Mouse (Mus musculus): Measurements from ENCODE around the gene Nop53. TPM values are rescaled to one million over a fixed set of nuclear protein-coding genes. Genes with fewer than 3 reads are reported as not detected.

Gene Nop53
- polyA plus RNA-seq, 1 experiment from 2014 or later = 135 TPM

DNA sequence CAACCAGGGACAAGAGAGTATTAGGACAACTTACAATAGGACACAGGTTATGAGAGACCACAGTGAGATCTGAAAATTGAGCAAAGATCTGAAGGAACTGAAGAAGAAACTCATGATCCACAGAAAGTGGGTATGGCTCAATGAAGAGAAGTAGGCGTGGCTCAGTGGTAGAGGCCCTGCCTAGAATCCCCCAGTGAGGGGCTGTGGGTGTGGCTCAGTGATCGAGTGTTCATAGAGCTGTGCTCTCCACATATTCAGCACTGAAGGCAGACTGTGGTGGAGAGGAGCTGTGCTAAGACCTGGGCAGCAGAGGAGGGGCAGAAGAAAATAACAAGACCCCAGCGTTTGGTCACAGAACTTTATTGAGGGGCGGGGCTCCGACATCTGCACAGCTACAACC is 8.4 kb downstream of the Nop53 start:
- no peak for ATAC-seq (ENCODE audit: low FRiP score)

DNA sequence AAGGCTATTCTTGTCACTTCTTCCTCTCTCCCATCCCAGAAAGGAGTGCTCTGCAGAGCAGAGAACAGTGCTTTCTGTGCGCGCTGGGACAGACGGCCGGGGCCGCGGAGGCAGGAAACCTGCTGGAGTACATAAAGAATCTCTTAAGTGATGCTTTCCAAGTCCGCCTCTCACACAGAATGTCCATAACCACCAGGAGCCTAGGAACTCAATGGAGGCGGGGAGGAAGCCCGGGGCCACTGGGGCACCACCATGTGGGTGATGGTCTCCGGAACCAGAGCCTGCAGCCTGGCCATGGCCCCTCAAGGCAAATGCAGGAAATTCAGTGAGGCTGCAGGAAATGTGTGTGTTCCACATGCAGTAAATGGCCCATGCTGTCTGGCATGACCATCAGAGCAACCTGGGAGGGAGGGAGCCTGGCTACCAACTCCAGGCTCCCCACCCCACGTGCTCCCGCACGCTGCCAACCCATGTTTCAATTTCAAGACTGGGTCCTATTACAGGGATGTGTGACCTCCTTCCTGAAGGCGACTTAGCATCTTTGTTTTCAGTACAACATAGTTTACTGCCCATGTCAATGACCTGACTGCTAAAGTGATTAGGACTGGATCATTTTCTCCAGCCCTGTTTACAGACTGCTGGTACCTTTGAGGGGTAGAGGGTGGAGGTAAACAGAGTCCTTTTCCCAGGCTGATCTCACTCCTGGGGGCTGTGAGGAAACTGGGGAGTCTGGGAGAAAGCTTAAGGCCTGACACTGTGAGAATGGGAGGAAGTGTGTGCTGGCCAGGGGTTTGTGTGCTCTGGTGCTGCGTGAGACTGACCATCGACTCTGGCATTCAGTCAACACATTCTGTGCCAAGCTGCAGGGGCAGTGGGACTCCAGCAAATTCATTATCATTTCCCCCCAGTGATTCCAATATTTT is 12.2 kb downstream of the Nop53 start:
- ATAC-seq (ENCODE audit: low FRiP score) = no peak
- Histone ChIP-seq H3K4me1 (replicated peaks) (no peaks in the 10 kb centered on the region), H3K9me3 (no peaks in the 10 kb centered on the region), H3K4me2 (no peak overlapping the region), H3K9ac (no peak overlapping the region), H3K27me3 (no peaks in the 10 kb centered on the region), H3K27ac (no peak overlapping the region), H3K4me3 (no peak overlapping the region), H3K36me3 (peaks cover 42% of the 10 kb centered on the region)
- 64% methylated on average over 16 of the region's 16 CpGs for WGBS

More for the DNA sequence above, 8.4 kb downstream of the Nop53 start:
- no peak overlapping the region for H3K4me3 ChIP-seq
- no peaks in the 10 kb centered on the region for H3K9me3 ChIP-seq
- no peak overlapping the region for H3K27ac ChIP-seq
- H3K4me1 ChIP-seq (replicated peaks) = no peaks in the 10 kb centered on the region
- no peaks in the 10 kb centered on the region for H3K27me3 ChIP-seq
- 89% methylated on average over 5 of the region's 5 CpGs for WGBS
- H3K4me2 ChIP-seq = no peak overlapping the region
- H3K36me3 ChIP-seq = peaks cover 80% of the 10 kb centered on the region
- no peak overlapping the region for H3K9ac ChIP-seq

DNA sequence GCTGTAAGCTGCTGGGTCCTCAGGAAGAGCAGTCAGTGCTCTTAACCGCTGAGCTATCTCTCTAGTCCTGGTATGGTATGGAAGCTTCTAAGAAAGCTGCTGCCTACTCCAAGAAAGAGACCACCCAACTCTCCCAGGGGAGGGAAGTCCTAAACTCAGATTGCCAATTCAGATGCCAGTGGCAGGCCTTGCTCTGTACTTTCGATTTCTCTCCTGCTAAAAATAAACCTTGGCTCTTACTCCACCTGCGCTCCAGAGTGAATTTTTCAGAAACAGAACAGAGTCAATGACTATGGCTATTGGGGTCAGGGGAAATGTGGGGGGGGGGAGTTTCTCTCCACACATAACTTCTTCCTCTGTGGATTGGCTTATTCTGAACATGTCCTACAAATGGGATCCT is 14.2 kb downstream of the Nop53 start:
- ATAC-seq (ENCODE audit: low FRiP score) = no peak
- WGBS = 86% methylated on average over 3 of the region's 3 CpGs
- no peaks in the 10 kb centered on the region for H3K9me3 ChIP-seq
- H3K36me3 ChIP-seq = peaks cover 21% of the 10 kb centered on the region
- H3K27me3 ChIP-seq = no peaks in the 10 kb centered on the region
- no peak overlapping the region for H3K9ac ChIP-seq
- H3K4me1 ChIP-seq (replicated peaks) = no peaks in the 10 kb centered on the region
- no peak overlapping the region for H3K4me2 ChIP-seq
- no peak overlapping the region for H3K27ac ChIP-seq
- no peak overlapping the region for H3K4me3 ChIP-seq

DNA sequence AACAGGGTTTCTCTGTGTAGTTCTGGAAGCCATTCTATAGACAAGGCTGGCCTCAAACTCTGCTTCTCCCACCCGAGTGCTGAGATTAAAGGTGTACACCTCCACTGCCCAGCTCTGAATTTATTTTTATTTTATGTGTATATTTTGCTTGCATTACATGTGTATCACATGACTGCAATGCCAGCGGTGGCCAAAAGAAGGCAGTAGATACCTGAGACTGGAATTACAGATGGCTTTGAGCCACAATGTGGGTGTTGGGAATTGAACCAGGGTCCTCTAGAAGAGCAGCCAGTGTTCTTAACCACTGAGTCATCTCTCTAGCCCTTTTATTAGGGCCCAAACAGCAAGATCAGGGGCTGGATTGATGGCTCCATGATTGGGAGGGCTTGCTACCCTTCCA is 15.3 kb downstream of the Nop53 start:
- H3K9me3 ChIP-seq = no peaks in the 10 kb centered on the region
- H3K4me2 ChIP-seq = no peak overlapping the region
- no peaks in the 10 kb centered on the region for H3K27me3 ChIP-seq
- no peak for ATAC-seq (ENCODE audit: low FRiP score)
- no peak overlapping the region for H3K9ac ChIP-seq
- no peaks in the 10 kb centered on the region for H3K4me1 ChIP-seq (replicated peaks)
- no peak overlapping the region for H3K4me3 ChIP-seq
- peaks cover 10% of the 10 kb centered on the region for H3K36me3 ChIP-seq
- no peak overlapping the region for H3K27ac ChIP-seq
- WGBS = 74% methylated on average over 2 of the region's 2 CpGs

DNA sequence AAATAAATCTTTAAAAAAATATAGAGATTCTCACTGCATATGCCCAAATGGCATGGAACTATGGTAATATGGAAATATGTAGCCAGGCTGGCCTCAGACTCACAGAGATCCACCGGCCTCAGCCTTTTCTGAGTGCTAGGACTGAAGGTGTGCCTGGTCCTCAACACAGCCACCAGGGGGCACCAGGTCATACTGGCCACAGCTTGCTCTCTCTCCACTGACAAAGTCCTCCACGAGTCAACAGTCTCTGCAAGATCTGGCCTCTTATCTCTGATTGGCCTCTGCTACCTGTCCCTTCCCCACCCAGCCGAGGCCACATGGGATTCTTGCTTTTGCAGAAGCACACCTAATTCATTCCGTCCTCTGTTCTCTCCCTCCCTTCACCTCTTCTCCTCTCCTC is 16.0 kb downstream of the Nop53 start:
- 0 out of 2 replicates have a peak, but pooled peaks cover under 1% of the 10 kb centered on the region for H3K27me3 ChIP-seq
- no peak for ATAC-seq (ENCODE audit: low FRiP score)
- no peaks in the 10 kb centered on the region for H3K4me1 ChIP-seq (replicated peaks)
- no peaks in the 10 kb centered on the region for H3K9me3 ChIP-seq
- WGBS = 51% methylated on average over 4 of the region's 4 CpGs
- peaks cover 4% of the 10 kb centered on the region for H3K36me3 ChIP-seq
- no peak overlapping the region for H3K4me3 ChIP-seq
- no peak overlapping the region for H3K27ac ChIP-seq
- H3K9ac ChIP-seq = no peak overlapping the region
- no peak overlapping the region for H3K4me2 ChIP-seq

DNA sequence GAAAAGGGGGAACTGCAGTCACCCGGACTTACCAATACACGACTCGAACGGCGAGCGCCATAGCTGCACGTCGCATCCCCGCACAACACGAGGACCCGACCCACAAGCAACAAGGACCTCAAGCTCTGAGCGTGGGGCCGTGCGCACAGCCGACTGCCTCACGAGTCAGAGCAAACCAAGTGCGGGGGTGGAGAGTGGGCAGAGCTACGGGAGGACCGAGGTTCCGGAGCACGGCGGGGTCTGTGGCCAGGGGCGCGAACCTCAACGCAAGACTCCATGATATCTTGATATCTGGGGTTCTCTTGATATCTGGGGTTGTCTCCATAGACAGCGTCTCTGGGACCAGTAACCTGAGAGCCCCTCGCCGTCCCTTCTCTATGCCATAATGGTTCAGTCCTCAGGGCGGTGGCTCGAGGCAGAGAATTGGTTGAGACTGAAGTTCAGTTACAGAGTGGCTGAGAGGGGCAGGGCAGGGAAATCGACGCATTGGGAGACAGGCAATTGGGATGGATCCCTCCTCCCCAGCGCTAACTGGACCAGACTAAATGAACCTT is 23.6 kb downstream of the Nop53 start, which contains the start of gene Selenow:
Selenow (minus strand) TSS at position 183 of the 554 bp plus-strand sequence.
- 0 out of 2 replicates have a peak, but pooled peaks cover 4% of the 10 kb centered on the region for H3K27me3 ChIP-seq
- H3K36me3 ChIP-seq = peaks cover 28% of the 10 kb centered on the region
- peaks cover 29% of the 10 kb centered on the region for H3K4me1 ChIP-seq (replicated peaks)
- ATAC-seq (ENCODE audit: low FRiP score) = peak; percentile 95
- under 1% methylated on average over 33 of the region's 33 CpGs for WGBS
- H3K9me3 ChIP-seq = no peaks in the 10 kb centered on the region
- H3K4me2 ChIP-seq = peak within 1 kb of the TSS; percentile 75
- H3K9ac ChIP-seq = peak within 1 kb of the TSS; percentile 80
- H3K27ac ChIP-seq = peak within 1 kb of the TSS; percentile 88
- H3K4me3 ChIP-seq = peak within 1 kb of the TSS; percentile 78

DNA sequence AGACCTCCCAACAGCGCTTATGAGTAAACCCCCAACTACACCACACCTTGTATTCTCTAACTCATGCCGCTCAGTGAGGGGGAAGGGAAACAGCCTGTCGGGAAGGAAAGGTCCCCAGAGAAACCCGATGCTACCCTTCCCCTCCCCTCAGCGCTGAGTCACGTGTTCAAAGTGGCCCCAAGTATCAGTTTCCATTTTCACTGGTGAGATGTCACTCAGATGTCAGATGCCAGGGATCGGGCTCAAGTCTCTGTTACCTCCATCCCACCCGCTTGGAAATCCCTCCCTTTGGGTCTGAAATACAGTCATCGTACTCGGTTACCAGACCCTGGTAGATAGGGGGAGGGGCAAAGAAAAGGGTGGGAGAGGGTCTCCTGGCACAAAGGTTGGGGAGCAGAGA is 24.1 kb downstream of the Nop53 start:
- Histone ChIP-seq H3K27me3 (0 out of 2 replicates have a peak, but pooled peaks cover 4% of the 10 kb centered on the region), H3K4me2 (peak overlapping the region; percentile 75), H3K4me1 (replicated peaks) (peaks cover 29% of the 10 kb centered on the region), H3K9ac (peak overlapping the region; percentile 80), H3K9me3 (no peaks in the 10 kb centered on the region), H3K4me3 (peak overlapping the region; percentile 78), H3K36me3 (peaks cover 33% of the 10 kb centered on the region), H3K27ac (peak overlapping the region; percentile 88)
- 0% methylated on average over 10 of the region's 10 CpGs for WGBS
- peak; percentile 58 for ATAC-seq (ENCODE audit: low FRiP score)

DNA sequence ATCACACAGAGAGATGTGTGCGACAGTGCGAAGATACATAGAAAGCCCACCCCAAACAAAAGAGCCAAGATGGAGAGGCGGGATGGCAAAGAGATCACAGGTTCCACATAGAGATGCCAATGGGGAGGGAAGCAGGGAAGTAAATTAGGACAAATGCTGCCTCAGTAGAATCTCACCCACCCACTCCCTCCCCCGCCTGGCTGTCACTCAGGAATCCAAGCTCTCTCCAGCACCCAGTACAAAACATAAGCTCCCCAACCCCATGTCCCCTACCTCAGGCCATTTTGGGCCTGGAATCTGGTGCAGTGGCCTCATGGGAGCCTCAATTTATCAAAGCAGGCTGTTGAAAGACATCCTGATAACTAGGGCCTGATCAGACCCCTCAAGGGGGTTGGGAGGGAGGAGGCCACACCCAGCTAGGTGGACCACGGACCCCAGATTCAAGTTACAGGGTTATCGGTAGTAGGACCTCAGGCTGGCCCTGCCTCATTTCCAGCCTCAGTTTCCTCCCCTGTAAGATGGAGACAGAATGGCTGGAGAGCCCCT is 25.2 kb downstream of the Nop53 start:
- H3K36me3 ChIP-seq = peaks cover 40% of the 10 kb centered on the region
- 0 out of 2 replicates have a peak, but pooled peaks cover 4% of the 10 kb centered on the region for H3K27me3 ChIP-seq
- peak overlapping the region; percentile 40 for H3K27ac ChIP-seq
- H3K9me3 ChIP-seq = no peaks in the 10 kb centered on the region
- H3K9ac ChIP-seq = peak overlapping the region; percentile 80
- 84% methylated on average over 6 of the region's 6 CpGs for WGBS
- H3K4me3 ChIP-seq = peak overlapping the region; percentile 78
- ATAC-seq (ENCODE audit: low FRiP score) = no peak
- peaks cover 29% of the 10 kb centered on the region for H3K4me1 ChIP-seq (replicated peaks)
- H3K4me2 ChIP-seq = peak overlapping the region; percentile 75

DNA sequence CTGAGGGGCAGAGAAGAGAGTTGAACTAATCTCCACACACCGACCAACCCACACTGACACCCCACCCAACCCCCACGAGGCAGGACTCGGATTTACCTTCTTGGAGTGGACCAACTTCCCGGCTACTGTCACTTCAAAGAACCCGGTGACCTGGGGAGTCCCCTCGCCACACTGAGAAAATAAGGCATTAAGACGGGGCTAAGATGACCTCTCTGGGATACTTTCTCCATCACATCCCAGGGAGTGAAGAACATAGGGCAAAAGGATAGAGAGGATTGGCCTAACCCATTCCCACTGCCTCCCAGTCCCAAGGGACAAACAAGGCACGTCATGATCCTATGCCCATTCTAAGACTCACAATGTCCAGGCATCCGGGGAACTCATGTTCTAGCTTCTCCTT is 25.9 kb downstream of the Nop53 start:
- H3K9me3 ChIP-seq = no peaks in the 10 kb centered on the region
- H3K9ac ChIP-seq = no peak overlapping the region; the same call in 1 of the 2 replicates
- peaks cover 40% of the 10 kb centered on the region for H3K36me3 ChIP-seq
- H3K27ac ChIP-seq = no peak overlapping the region
- peak overlapping the region; percentile 78 for H3K4me3 ChIP-seq
- no peak for ATAC-seq (ENCODE audit: low FRiP score)
- 0 out of 2 replicates have a peak, but pooled peaks cover 4% of the 10 kb centered on the region for H3K27me3 ChIP-seq
- peaks cover 29% of the 10 kb centered on the region for H3K4me1 ChIP-seq (replicated peaks)
- WGBS = 98% methylated on average over 9 of the region's 9 CpGs
- peak overlapping the region; percentile 75 for H3K4me2 ChIP-seq

DNA sequence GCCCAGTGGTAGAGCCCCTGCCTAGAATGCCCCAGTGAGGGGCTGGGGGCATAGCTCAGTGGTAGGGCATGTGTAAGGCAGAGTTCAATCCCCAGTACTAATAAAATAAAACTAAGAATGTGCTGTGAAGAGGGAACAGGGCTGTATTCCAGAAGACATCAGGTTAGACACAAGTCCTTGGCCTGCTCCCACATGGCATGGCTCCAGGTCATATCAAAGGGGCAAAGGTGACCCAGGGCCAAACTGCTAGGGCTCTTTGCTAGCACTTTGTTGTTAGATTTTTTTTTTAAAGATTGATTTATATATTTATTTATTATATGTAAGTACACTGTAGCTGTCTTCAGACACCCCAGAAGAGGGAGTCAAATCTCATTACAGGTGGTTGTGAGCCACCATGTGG is 27.5 kb downstream of the Nop53 start:
- Histone ChIP-seq H3K9me3 (no peaks in the 10 kb centered on the region), H3K36me3 (peaks cover 40% of the 10 kb centered on the region), H3K9ac (no peak overlapping the region), H3K27ac (no peak overlapping the region), H3K27me3 (no peaks in the 10 kb centered on the region), H3K4me1 (replicated peaks) (peaks cover 29% of the 10 kb centered on the region), H3K4me3 (no peak overlapping the region), H3K4me2 (no peak overlapping the region)
- no peak for ATAC-seq (ENCODE audit: low FRiP score)

DNA sequence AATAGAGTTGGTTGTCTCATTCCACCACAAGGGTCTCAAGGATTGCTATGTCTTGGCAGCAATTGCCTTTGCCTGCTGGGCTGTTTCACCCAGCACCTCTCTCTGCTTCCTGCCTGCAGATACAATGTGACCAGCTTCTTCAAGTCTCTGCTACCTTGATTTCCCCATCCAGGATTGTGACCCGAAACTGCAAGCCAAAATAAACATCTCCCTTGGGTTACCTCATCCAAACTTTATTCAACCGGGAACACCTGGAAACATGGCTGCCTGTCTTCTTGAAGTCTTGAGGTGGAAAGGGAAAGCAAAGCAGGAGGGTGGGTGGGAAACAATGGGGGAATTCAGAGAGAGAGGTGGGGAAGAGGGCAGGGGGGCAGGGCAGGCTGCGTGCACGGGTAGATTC is 28.9 kb downstream of the Nop53 start:
- Histone ChIP-seq H3K27me3 (no peaks in the 10 kb centered on the region), H3K36me3 (peaks cover 40% of the 10 kb centered on the region), H3K4me3 (no peak overlapping the region), H3K9me3 (no peaks in the 10 kb centered on the region), H3K9ac (no peak overlapping the region), H3K27ac (no peak overlapping the region), H3K4me2 (no peak overlapping the region), H3K4me1 (replicated peaks) (peaks cover 23% of the 10 kb centered on the region)
- 88% methylated on average over 4 of the region's 4 CpGs for WGBS
- ATAC-seq (ENCODE audit: low FRiP score) = no peak

DNA sequence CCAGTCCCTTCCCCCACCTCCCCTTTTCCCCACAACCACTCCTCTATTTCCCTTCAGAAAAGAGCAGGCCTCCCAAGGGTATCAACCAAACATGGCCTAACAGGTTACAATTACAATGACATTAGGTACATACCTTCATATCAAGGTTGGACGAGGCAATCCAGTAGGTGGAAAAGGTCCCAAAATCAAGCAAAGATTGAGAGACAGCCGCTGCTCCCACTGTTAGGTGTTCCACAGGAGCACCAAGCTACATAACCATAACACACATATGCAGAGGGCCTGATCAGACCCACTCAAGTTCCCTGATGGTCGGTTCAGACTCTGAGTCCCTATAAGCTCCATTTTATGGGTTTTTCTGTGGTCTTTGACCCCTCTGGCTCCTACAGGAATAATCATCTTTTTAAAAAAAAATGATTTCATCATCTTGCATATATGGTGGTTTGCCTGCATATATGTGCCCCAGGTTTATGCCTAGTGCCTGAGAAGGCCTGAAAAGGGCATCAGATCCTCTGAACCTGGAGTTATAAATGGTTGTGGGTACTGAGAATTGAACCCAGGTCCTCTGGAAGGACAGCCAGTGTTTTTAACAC is 29.6 kb downstream of the Nop53 start:
- WGBS = 84% methylated on average over 3 of the region's 3 CpGs
- H3K36me3 ChIP-seq = peaks cover 40% of the 10 kb centered on the region
- H3K27ac ChIP-seq = no peak overlapping the region
- no peak for ATAC-seq (ENCODE audit: low FRiP score)
- H3K27me3 ChIP-seq = no peaks in the 10 kb centered on the region
- H3K9me3 ChIP-seq = no peaks in the 10 kb centered on the region
- no peak overlapping the region for H3K4me3 ChIP-seq
- H3K9ac ChIP-seq = no peak overlapping the region
- no peak overlapping the region for H3K4me2 ChIP-seq
- peaks cover 20% of the 10 kb centered on the region for H3K4me1 ChIP-seq (replicated peaks)
